Mouse (Mus musculus): ENCODE results near the gene Zfp473.
"Not testable (repeated sequence)": the region's sequence is repeated elsewhere in the genome, so short reads cannot be mapped to it uniquely, and the experiment has no call there.

Gene Zfp473

GRCm38 (mm10) chr7:44722058-44722457 lies 28.8 kb downstream of the Zfp473 start:
- DNase-seq (ENCODE audit: low spot score), result no peak

GRCm38 (mm10) chr7:44709881-44710280 lies 41.0 kb downstream of the Zfp473 start:
- no peak for DNase-seq (ENCODE audit: low spot score)

- no peak for DNase-seq (ENCODE audit: low spot score)
These were observed 42.3 kb downstream of the Zfp473 start, which contains the start of gene Izumo2 for GRCm38 (mm10) chr7:44708574-44708973. Gene Izumo2, plus strand, starts transcription at chr7:44708742.

- DNase-seq (ENCODE audit: low spot score), result not testable (repeated sequence)
These were observed 42.8 kb downstream of the Zfp473 start for GRCm38 (mm10) chr7:44708093-44708492.

GRCm38 (mm10) chr7:44707169-44707675 lies 43.6 kb downstream of the Zfp473 start:
- no peak for DNase-seq (ENCODE audit: low spot score)

GRCm38 (mm10) chr7:44706322-44706721 lies 44.5 kb downstream of the Zfp473 start:
- DNase-seq (ENCODE audit: low spot score), result no peak

GRCm38 (mm10) chr7:44705086-44705485 lies 45.8 kb downstream of the Zfp473 start:
- DNase-seq (ENCODE audit: low spot score), result no peak

- no peak for DNase-seq (ENCODE audit: low spot score)
These were observed 46.5 kb downstream of the Zfp473 start for GRCm38 (mm10) chr7:44704363-44704762.

GRCm38 (mm10) chr7:44702985-44703384 lies 47.9 kb downstream of the Zfp473 start:
- DNase-seq (ENCODE audit: low spot score), result no peak

- DNase-seq (ENCODE audit: low spot score), result no peak
These were observed 48.9 kb downstream of the Zfp473 start for GRCm38 (mm10) chr7:44701921-44702320.

- DNase-seq (ENCODE audit: low spot score), result no peak
These were observed 52.9 kb downstream of the Zfp473 start for GRCm38 (mm10) chr7:44697980-44698379.

GRCm38 (mm10) chr7:44697191-44697710 lies 53.6 kb downstream of the Zfp473 start:
- DNase-seq (ENCODE audit: low spot score), result no peak

GRCm38 (mm10) chr7:44695223-44695622 lies 55.6 kb downstream of the Zfp473 start:
- no peak for DNase-seq (ENCODE audit: low spot score)

GRCm38 (mm10) chr7:44693427-44694175 lies 57.2 kb downstream of the Zfp473 start:
- DNase-seq (ENCODE audit: low spot score), result no peak

- DNase-seq (ENCODE audit: low spot score), result no peak
These were observed 61.5 kb downstream of the Zfp473 start for GRCm38 (mm10) chr7:44689331-44689730.

- no peak for DNase-seq (ENCODE audit: low spot score)
These were observed 62.0 kb downstream of the Zfp473 start for GRCm38 (mm10) chr7:44688890-44689289.

- DNase-seq (ENCODE audit: low spot score), result no peak
These were observed 65.1 kb downstream of the Zfp473 start for GRCm38 (mm10) chr7:44685531-44686402.

GRCm38 (mm10) chr7:44683656-44684055 lies 67.2 kb downstream of the Zfp473 start:
- no peak for DNase-seq (ENCODE audit: low spot score)
